In the genomic region with DNA sequence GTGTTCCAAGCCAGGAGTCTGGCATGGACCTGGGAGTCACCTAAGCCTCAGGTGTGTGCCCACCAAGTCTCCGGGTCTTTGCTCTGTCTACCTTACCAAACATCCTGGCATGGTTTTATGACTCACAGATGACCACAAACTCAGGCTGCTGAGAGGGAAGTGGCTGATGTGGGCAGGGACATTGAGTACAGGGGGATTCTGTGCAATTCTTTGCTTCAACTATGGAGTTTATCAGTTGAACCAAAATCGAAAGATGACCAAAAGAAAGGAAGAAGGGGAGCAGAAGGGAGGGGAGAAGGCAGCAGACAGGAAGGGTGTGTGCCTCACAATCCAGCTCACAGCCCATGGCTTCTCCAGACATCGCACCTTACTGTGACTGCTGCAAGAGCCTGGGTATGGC, we compare ENCODE assay signal across 30 mouse cellular contexts.
"Had no signal": no experiment of that assay in that cellular context is flagged by ENCODE, and none has a peak within 500 bp of the region (broad histone marks: within the 10 kb centered on the region; RNA-seq: fewer than 3 reads in every experiment).

No protein-coding gene starts in this region.

- DNase-seq: left cerebral cortex, postnatal 4 days; liver; liver, embryonic 13.5 days; liver, postnatal 0 days; lung, adult 18-20 months; lung, adult 2 months; lung, embryonic 14.5 days; lung, postnatal 10 days; lung, postnatal 14 days; lung, postnatal 36 days; lung, postnatal 4 days; midbrain, embryonic 14.5 days had no signal

- H3K4me1 ChIP-seq: liver, embryonic 12.5 days; liver, embryonic 13.5 days; liver, embryonic 15.5 days; lung, embryonic 15.5 days; megakaryocyte, embryonic 14.5 days; midbrain, embryonic 12.5 days; midbrain, embryonic 15.5 days; neural tube, embryonic 12.5 days had no signal

- H3K9me3 ChIP-seq: limb, embryonic 10.5 days; limb, embryonic 12.5 days; limb, embryonic 15.5 days; liver, embryonic 12.5 days; liver, embryonic 13.5 days; liver, embryonic 15.5 days; lung, embryonic 15.5 days; megakaryocyte, embryonic 14.5 days; midbrain, embryonic 10.5 days; midbrain, embryonic 12.5 days; midbrain, embryonic 13.5 days; midbrain, embryonic 15.5 days; neural tube, embryonic 12.5 days had no signal

- H3K36me3 ChIP-seq: limb, embryonic 10.5 days; limb, embryonic 12.5 days; limb, embryonic 13.5 days; limb, embryonic 15.5 days; liver, embryonic 12.5 days; liver, embryonic 13.5 days; liver, embryonic 15.5 days; lung, embryonic 15.5 days; midbrain, embryonic 10.5 days; midbrain, embryonic 12.5 days; midbrain, embryonic 13.5 days; midbrain, embryonic 15.5 days; neural tube, embryonic 12.5 days had no signal

- H3K27ac ChIP-seq: limb, embryonic 10.5 days; limb, embryonic 12.5 days; limb, embryonic 13.5 days; limb, embryonic 15.5 days; liver, embryonic 12.5 days; liver, embryonic 13.5 days; liver, embryonic 14.5 days; liver, embryonic 15.5 days; lung, embryonic 15.5 days; macrophage; midbrain, embryonic 10.5 days; midbrain, embryonic 12.5 days; midbrain, embryonic 13.5 days; midbrain, embryonic 15.5 days; neural tube, embryonic 12.5 days had no signal

- H3K4me3 ChIP-seq: limb, embryonic 10.5 days; limb, embryonic 12.5 days; limb, embryonic 13.5 days; limb, embryonic 15.5 days; liver, embryonic 12.5 days; liver, embryonic 13.5 days; liver, embryonic 15.5 days; lung, embryonic 15.5 days; megakaryocyte, embryonic 14.5 days; midbrain, embryonic 10.5 days; midbrain, embryonic 12.5 days; midbrain, embryonic 13.5 days; midbrain, embryonic 15.5 days; myocyte; neural tube, embryonic 12.5 days had no signal

- H3K27me3 ChIP-seq: limb, embryonic 12.5 days; limb, embryonic 13.5 days; limb, embryonic 15.5 days; liver, embryonic 12.5 days; liver, embryonic 13.5 days; liver, embryonic 15.5 days; lung, embryonic 15.5 days; midbrain, embryonic 12.5 days; midbrain, embryonic 13.5 days; midbrain, embryonic 15.5 days; neural tube, embryonic 12.5 days had no signal

- ATAC-seq: liver, embryonic 12.5 days; liver, postnatal 0 days; lung, postnatal 0 days; midbrain, embryonic 13.5 days; midbrain, embryonic 15.5 days; midbrain, embryonic 16.5 days had no signal
